Mouse (Mus musculus): ENCODE measurements around the gene Wdr73.

Gene Wdr73

DNA sequence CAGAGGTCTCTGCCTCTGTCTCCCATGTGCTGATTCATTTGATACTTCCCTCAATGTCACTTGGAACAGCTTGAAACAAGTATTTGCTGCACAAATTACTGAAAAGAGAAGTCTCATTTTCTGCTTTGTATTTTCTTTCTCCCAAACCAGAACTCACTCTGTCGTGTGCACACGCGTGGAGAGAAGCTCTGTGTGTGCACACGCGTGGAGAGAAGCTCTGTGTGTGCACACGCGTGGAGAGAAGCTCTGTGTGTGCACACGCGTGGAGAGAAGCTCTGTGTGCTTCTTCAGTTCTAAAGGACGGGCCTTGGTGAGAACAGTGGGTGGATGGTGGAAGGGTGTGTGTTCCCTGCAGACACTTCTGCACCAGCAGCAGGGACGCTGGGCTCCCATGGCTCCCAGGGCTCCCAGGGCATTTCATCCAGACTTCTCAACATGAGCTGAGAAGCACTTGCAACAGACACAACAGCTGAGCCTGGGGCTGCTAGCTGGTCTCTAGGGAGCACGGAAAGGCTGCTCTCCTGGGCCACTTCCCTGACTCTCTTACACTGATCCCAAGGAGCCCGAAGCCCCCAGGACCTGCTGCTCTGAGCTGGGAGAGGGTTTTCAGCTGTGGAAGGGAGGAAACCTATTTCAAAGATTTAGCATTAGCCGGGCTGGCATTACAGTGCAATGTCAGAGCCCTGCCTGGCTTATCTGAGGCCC is 6.1 kb downstream of the Wdr73 start:
- no peak for DNase-seq (ENCODE audit: low spot score)

DNA sequence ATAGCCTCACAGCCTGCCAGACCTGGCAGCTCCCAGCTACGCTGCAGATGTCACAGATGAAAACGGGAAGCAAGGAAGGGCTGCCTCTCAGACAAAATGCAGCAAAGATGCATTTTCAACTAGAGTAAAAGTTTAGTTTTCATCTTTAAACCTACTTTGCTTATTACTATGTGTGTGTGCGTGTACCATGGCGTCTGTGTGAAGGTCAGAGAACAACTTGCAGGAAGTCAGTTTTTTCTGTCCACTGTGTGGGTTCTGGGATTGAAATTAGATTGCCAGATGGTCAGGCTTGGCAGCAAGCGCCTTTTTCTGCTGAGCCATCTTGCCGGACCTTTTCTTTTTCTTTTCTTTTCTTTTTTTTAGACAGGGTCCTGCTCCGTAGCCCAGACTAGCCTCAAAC is 6.9 kb downstream of the Wdr73 start:
- no peak for DNase-seq (ENCODE audit: low spot score)

DNA sequence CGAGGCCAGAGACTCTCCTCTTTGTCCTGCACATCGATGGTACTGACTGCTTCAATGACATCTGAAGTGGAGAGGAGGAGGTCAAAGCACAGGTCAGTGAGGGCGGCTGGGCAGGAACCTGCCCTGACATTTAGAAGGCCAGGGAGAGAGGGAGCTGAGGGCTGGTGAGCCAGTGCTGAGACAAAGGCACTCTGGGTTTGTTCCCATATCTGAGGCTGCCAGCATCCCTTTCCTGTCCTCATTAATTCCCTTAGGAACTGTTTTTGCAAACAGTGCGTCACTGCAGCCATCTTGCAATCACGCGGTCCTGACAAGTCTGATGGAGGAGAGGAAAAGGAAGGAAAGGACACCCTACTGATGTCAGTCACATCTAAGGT is 7.3 kb downstream of the Wdr73 start:
- no peak for DNase-seq (ENCODE audit: low spot score)

DNA sequence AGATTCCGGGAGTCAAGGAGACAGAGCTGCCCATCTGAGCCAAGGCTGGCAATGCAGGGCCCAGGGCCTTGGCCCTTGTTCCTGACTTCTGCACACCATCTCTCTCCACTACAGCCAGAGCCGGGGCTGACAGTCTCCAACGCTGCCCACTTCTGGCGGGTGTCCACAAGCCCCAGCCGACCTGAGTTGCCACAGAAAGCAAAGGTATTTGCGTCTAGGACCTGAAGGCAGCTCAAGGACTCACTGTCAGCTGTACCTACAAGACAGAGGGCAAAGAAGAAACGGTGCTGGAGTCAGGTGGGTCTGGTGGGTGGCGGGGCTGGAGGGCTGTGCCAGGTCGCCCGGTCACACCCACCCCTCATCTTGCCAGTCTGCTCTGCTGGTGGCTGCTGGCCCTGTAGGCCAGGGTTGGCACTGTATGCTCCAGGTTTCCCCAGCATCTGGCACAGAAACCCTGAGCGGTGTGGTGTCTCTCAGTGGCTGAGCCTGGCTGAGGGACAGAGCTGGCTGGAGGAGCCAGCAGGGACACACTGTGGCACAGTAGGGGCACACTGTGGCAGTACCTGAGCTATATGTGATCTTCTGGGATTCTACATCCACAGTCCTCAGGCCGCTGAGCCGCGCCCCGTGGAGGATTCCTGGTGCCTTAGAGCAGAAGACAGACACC is 7.8 kb downstream of the Wdr73 start:
- DNase-seq (ENCODE audit: low spot score), result no peak

DNA sequence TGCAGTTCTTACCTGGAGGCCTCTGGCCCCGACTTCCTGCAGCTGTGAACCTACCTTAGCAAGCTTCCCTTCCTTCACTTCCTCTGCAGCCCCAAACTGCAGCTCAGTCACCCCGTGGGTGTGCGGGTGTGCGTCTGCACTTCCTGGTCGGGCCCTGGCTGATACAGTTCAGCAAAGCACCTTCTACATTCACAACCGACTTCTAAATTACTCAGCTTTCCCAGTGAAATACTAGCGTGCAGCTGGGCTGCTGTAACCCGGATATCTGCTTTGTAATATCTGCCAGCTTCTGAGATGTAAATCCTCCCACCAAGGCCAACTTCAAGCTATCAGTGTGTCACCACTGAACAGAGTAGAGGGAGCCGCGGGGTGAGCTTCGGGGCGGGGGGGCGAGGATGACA is 11.2 kb downstream of the Wdr73 start:
- no peak for DNase-seq (ENCODE audit: low spot score)

DNA sequence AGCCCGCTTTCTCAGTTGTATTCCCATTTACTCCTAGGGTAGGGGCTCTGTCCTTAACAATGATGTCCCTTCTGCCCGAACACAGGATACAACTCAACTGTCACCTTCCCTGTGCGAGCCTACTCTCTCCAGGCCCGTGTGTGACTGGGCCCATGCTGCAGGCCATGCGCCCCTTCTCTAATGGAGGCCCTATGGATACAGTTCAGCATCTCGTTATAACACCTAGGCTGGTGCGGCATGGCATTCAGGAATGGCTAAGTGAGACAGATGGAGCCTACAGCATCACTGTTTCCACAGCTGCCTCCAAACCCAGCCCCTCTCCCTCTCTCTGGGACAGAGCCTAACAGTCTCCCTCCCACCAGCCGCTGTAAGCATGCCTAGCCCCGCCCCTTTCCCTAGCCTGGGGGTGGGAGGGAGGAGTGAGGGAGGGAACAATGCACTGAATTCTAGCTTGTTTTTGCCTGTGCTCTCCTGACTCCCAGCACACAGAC is 12.0 kb downstream of the Wdr73 start:
- peak; percentile 47 for DNase-seq (ENCODE audit: low spot score)

DNA sequence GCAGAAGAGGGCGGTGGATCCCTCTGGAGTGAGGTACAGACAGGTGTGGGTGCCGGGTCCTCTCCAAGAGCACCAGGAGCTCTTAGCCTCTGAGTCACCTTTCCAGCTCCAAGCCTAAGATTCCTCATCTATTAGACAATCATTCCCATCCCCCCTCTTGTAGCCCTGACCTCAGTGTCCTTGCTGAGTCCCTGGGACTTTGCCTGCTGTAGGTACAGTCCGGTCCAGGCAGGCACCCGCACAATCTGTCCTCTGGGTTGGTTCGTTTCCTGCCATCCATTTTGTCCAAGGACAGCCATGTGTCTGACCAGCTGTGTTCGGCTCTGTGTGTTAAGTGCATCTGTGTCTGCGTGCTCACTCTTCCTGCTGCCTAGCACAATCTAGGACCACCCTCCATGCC is 12.5 kb downstream of the Wdr73 start:
- no peak for DNase-seq (ENCODE audit: low spot score)

DNA sequence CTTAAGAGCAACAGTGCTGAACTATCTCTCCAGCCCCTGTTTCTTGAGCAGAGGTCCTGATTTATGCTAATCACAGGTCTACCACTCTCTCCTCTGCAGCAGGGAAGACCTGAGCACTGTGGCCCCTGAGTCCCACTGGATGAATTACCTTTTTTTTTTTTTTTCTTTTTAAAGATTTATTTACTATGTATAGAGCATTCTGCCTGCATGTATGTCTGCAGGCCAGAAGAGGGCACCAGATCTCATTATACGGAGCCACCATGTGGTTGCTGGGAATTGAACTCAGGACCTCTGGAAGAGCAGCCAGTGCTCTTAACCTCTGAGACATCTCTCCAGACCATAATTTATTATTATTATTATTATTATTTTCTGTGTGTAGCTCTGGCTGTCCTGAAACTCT is 15.4 kb downstream of the Wdr73 start:
- no peak for DNase-seq (ENCODE audit: low spot score)

DNA sequence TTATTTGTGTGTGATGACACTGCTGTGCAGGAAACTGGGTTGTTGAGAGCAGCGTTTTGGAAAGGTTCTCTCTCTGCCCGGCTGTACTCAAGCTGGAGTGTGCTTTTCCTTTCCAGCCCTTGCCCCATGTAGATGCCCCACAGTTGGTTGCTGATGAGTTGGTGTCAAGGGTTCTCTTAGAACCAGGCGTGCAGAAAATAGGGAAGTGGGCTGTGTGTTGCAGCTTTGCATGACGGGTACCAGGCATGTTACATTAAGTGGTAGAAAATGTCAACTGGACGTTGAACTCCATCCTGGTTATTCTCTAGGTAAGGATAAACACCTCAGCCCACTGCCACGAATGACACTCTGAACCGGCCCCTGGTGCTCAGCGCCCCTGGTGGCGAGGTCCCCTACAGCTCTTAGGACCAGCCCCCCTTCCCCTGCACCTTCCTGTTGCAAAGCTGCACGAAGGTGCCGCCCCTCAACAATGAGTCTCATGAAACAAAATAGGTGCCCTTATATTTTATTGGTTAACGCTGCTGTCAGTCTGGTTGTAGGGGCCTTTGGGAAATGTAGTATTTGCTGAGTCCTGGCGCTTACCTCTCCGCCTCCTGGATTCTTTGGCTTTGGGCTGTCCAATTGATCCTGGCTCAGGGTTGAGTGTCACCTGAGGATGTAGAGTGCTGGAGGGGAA is 18.1 kb downstream of the Wdr73 start:
- no peak for DNase-seq (ENCODE audit: low spot score)

DNA sequence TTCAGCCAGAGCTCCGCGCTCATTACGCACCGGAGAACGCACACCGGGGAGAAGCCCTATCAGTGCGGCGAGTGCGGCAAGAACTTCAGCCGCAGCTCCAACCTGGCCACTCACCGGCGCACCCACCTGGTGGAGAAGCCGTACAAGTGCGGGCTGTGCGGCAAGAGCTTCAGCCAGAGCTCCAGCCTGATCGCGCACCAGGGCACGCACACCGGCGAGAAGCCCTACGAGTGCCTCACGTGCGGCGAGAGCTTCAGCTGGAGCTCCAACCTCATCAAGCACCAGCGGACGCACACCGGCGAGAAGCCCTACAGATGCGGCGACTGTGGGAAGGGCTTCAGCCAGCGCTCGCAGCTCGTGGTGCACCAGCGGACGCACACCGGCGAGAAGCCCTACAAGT is 25.3 kb downstream of the Wdr73 start:
- DNase-seq (ENCODE audit: low spot score), result no peak

DNA sequence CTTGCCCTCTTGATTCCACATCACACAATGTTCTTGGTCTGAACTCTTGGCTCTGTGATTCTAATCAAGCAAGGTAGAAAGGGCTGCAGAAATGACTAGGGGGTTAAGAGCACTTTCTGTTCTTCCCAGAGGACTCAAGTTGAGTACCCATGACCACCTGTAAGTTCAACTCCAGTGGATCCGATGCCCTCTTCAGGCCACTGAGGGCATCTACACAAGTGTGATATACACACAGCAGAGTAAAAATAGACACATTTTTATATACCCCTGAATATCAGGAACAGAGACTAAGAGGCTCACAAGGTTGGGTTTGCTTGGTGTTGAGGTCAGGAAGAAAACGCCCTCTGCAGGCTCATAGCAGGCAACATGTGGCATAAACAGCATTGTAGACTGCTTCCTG is 27.4 kb downstream of the Wdr73 start:
- DNase-seq (ENCODE audit: low spot score), result no peak

DNA sequence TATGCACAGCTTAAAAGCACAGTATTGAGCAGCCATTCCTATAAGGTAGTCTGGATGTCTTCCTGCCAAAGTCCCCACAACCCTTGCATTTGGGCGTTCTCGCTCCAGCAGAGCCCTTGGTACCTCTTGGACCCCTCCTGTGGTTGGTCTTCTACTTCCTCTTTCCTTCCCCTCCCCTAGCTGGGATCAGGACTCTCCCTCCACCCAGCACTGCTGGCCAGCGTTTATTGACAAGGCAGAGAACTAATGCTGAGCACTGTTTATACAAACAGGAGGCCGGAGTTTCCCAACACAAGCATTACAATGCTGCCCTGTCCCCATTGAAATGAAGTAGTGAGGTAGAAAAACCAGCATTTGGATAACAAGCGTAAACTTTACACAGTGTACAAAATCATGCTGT is 28.0 kb downstream of the Wdr73 start:
- DNase-seq (ENCODE audit: low spot score), result no peak

DNA sequence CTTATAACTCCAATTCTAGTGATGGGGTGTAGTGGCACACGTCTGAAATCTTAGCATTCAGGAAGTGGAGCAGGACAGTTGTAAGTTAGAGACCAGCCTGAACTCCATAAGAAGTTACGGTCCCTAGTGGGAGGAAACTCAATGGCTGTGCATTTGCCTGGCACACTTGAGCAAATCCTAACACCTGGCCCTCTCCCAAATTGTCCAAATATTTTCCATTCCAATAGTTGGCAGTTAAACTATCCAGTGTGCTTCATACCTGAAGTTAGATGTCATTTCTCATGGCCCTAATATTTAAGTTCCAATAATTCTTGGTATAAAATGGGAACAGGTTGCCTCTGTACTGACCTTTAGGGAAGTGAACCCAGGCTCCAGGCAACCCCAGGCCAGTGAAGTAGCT is 32.4 kb downstream of the Wdr73 start:
- DNase-seq (ENCODE audit: low spot score), result no peak

DNA sequence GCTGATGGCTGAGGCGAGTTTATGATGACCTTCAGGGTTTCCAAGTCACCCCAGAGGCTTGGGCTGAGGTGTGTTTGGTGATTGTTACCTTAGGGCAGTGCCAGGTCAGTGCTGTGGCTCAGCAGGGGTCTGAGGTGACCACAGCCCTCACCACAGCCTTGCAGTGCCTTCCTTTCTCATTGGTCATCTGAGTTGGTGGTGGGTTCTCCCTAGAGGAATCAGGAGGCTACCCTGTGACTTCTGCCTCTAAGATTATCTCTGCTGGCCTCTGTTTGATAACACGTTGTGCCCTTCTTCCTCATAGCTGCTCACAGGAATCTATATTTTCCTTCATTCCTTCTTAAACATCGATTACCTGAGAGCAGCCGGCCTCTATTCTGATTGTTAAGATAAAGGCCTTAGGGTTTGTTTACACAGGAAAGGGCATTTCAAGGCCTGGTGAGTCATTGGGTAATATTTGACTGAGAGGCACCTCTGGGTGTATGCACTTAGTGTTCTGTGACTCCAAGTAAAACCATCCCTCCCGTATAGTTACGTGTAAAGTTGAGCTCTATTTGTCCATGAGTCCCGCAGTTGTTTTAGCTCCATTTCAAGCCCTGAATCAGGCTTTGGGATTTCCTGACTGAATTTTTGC is 34.4 kb downstream of the Wdr73 start:
- no peak for DNase-seq (ENCODE audit: low spot score)

DNA sequence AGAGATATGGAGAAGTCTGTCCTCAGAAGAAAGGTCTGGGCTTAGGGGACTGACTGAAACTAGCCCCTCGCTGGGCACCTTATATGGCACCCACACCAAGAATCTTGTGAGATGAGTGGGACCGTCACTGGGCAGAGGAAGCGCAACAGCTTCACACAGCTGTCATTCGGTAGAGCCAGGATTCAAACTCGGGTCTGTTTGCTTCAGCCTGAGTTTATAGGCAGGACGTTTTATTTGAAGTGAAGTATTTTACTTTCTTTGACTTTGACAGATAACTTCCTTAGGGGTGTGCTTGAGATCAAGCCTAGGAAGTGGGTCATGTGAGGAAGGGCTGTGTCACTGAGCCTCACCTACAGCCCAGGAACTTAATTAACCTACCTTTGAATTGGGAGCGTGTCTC is 35.5 kb downstream of the Wdr73 start:
- DNase-seq (ENCODE audit: low spot score), result no peak

DNA sequence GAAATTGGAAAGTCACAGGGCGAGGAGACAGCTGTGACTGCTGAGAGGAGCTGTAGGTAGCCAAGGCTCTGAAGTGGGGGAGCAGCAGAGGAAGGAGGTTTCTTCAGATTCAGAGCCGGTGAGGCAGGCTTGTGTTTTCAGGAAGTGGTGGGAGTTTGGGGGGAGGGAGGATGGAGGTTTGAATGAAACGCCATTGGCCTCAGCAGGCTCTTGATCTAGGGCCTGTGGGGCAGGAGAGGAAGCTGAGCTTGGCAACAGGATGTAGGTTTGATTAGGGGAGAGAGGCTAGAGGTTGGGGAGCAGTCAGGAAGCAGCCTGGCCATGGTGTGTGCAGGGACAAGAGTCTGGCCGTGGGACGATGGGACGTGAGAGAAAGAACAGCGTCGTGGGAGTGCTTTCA is 36.2 kb downstream of the Wdr73 start:
- no peak for DNase-seq (ENCODE audit: low spot score)

DNA sequence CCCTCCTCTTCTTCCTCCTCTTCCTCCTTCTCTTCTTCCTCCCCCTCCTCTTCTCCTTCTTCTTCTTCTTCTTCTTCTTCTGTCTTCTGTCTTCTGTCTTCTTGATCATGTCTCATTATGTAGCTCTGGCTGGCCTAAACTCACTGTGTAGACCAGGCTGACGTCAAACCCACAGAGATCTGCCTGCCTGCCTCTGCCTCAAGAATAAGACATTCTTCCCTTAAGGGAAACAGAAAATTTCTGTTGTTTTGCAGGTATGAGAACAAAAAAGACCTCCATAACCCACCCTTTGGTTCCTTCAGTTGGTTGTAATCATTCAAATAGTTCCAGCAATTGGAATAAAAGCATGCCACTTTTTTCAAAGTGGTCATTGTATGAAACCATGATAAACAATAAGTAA is 36.9 kb downstream of the Wdr73 start:
- no peak for DNase-seq (ENCODE audit: low spot score)

DNA sequence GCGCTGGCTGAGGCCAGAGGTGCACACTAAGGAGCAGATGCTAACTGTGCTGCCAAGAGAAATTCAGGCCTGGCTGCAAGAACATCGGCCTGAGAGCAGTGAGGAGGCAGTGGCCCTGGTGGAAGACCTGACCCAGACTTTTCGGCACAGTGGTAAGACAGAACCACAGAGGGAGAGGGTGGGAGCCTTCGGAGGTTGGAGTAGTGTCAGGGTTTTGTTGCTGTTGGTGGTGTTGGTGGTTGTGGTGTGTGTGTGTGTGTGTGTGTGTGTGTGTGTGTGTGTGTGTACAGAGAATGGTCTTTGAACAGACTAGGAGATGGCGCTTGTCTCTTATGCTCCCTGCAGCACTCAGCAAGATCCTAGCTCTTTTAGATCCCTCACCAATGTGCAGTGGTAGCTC is 37.5 kb downstream of the Wdr73 start:
- no peak for DNase-seq (ENCODE audit: low spot score)

DNA sequence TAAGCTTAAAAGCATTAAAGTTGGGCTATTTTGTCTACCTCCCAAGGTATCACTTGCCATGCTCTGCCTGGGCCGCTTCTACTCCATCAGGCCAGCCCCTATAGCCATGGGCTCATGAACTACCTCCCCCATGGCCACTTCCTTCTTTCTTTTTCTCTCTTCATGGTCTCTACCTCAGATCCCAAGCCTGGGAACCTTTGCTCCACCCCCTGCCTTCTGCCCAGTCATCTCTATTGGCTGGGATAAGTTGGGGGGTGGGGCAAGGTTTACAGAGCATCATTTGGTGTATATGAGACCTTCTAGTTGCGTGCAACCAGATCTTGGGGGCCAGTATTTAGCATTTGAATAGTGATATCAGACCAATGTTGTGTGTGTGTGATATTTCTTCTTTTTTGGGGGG is 38.6 kb downstream of the Wdr73 start:
- no peak for DNase-seq (ENCODE audit: low spot score)

DNA sequence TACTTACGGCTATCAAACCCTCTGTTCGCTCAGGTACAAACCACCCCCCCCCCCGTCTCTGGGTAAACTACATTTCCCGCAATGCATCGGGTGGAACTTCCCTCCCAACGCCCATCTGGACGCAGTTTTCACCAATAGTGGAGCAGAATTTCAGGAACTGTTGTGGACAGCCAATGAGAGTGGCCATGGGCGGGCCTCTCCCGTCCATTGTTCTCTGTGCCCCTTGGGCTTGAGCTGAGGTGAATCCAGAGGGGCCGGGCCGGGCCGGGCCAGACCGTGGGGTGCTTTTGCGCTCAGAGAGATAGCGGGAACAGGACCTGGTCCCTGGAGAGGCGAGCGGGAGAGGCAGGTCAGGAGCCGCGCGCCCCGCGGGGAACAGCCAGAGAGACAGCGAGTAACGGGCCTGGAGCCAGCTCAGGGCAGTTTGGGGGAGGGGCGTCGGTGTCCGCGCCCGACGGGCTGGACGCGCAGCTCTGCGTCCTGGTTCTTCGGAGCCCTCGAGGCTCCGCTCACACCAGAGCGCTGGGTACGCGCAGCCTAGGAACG is 40.3 kb downstream of the Wdr73 start, which contains the start of gene Zscan2:
TSS of gene Zscan2 (plus strand) at position 192 of the 546 bp plus-strand sequence.
- DNase-seq (ENCODE audit: low spot score), result peak; percentile 96

DNA sequence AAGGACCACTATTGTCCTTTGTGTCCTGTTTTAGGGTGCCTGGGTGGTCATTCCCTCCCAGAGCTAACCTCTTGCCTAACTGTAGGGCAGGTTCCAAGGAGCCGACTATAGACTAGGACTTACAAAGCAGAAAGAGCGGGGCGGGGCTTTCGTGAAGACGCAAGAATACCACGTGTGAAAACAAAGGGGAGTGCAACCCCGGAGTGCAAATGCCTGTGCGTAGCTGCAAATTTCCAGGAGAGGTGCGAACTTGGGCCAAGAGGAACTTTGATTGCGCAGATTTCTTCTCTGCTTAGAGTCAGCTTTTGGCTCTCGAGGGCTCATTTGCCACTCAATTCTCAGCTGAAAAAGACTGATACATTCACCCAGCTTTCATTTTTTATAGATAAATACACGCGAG is 40.8 kb downstream of the Wdr73 start:
- DNase-seq (ENCODE audit: low spot score), result peak; percentile 73

DNA sequence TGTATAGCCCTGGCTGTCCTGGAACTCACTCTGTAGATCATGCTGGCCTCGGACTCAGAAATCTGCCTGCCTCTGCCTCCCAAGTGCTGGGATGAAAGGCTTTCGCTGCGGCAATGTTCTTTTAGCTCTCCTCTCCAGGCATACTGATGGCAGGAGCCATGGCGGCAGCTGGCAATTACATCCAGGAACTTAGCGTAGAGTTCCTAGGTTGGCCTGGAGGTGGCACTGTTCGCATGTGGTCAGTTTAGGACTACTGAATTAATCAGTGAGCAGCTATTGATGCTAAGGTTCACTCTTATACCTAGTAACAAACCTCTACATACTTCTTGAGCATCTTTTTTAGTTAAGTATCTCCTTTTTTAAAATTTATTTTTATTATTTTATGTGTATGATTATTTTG is 43.9 kb downstream of the Wdr73 start:
- DNase-seq (ENCODE audit: low spot score), result peak; percentile 80

DNA sequence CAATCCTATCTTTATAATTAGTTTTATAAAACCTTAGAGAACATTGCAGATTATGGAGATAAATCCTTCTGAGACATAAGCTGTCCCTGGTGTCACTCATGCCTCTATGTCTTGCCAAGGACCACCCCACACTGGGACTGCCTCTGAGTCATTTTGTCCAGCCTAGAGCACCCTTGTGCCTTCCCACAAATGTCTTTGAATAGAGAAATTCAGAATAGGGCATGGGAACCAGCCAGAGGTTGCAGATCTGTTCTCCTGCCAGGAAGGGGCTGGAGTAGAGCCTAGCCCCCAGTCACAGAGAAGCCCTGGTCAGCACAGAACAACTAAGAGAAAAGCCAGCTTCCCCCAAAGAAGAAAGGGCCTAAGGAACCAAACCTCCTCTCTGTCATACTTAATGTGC is 45.8 kb downstream of the Wdr73 start:
- peak; percentile 30 for DNase-seq (ENCODE audit: low spot score)

All from MN1 (cell line).